Mouse (Mus musculus) ES-CJ7 (cell line): ENCODE results near the gene Ceacam20.
"Not testable (repeated sequence)": the region's sequence is repeated elsewhere in the genome, so short reads cannot be mapped to it uniquely, and the experiment has no call there.

Source experiments
- DNase-seq: peaks from one replicate; pipeline ENCODE4 v3.0.0; 2011; ENCODE audit warnings: low read depth, low spot score

Ceacam20 gene

GRCm38 (mm10) chr7:19948956-19949355 is 16.3 kb upstream of the Ceacam20 start:
- no peak for DNase-seq

- no peak for DNase-seq
These were observed 15.2 kb upstream of the Ceacam20 start for GRCm38 (mm10) chr7:19949996-19950395.

DNA sequence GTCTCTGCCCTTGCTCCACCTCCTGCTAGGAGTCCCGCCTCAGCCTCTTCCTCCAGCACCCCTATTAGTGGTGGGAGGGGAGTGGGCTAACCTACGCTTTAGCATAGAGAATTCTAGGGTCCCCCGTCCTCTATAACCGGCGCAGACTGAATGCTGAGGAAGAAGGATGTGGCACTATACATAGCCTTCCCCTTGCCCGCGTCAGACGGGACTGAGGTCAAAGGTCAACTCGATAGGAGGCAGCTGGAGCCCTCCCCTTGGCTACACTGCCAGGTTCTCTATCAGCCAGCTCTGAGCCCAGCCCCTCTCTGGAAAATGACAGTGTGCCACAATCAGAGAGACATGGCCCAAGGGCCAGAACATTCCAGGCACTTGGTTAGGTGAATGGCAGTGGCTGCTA is 14.6 kb upstream of the Ceacam20 start, which contains the start of gene Igsf23:
Gene Igsf23, minus strand, starts transcription at position 168 of the 400 bp plus-strand sequence.
- DNase-seq: peak; percentile 37

- DNase-seq: no peak
These were observed 12.8 kb upstream of the Ceacam20 start for GRCm38 (mm10) chr7:19952320-19952986.

DNA sequence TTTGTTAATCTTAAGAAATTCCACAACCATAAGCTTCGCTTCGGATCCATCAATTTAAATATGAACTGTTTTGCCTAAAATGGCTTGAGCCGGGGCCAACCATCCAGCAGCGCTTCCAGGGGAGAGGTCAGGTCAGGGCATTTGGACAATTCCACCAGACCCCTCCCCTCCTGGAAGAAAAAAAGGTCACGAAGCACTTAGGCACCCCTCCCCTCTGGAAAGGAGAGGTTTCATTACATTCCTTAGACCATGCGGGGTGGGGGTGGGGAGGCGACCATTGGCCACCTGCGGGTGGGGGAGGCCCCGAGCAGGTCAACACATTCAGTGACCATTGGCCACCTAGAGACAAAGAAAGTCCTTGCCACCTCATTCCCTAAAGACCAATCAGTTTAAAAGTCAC is 12.2 kb upstream of the Ceacam20 start:
- DNase-seq: no peak

DNA sequence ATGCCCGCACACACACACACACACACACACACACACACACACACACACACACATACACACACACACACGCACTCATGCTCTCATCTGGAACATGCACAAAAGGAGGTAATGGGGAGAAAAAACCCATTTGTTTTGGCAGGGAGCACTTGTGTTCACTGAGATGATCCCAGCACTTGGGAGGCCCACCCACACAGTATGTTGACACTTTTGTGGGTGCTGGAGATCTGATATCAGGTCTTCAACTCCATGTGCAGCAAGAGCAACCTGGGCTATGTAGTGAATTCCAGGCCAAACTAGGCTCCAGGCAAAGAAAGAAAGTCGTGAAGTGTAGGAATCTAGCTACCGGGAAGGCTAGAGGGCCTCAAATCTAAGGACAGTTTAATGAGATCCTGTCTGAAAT is 9.4 kb upstream of the Ceacam20 start:
- no peak for DNase-seq

DNA sequence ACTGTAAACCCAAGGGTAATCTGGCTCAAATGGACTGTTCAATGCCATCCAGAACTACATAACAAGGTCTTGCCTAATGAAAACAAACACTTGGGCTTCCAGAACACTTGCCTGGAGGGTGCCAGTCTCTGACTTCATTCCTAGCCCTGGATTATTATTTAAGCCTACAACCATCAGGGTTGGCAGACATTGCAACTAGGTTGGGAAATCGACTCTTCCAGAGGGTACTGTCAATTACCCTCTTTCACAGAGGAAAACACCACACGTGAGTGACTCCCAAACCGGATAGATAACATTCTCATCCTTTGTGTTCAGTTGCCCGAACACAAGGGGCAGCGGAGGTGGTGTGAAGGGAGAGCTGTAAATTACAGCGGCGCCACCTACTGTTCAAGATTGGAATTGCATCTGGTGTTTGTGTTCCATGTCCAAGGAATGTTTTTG is 8.9 kb upstream of the Ceacam20 start:
- peak; percentile 86 for DNase-seq

- DNase-seq: no peak
These were observed 2.8 kb upstream of the Ceacam20 start for GRCm38 (mm10) chr7:19962423-19962822.

DNA sequence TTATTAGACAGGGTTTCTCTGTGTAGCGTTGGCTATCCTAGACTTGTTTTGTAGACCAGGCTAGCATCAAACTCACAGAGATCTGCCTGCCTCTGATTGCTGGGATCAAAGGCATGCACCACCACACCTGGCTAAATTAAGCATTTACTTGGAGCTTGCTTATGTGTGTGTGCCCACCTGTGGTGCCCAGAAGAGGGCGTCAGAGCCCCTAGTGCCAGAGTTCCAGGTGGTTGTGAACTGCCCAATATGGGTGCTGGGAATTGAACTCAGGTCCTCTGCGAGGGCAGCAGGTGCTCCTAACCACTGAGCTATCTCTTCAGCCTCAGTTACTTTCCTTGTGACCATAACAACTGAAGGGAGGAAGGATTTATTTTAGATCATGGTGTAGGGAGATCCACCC is 3.9 kb downstream of the Ceacam20 start:
- DNase-seq: no peak

GRCm38 (mm10) chr7:19969541-19970090 is 4.4 kb downstream of the Ceacam20 start:
- DNase-seq: peak; percentile 57

DNA sequence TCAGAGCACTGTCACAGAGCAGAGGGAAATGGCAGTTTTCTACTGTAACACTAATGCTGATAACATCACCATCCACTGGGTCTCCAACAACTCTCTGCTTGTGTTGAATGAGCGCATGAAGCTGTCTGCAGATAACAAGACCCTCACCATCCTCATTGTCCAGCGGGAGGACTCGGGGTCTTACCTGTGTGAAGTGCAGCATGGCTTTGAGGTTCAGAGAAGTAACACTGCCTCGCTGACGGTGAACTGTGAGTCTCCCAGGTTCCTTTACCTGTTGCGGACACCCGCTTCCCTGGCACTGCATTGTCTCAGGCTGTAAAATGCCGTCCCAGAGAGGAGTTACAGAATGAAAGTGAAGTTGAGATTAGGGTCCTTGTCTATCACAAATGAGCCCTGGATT is 5.0 kb downstream of the Ceacam20 start:
- DNase-seq: no peak

GRCm38 (mm10) chr7:19971516-19971915 is 6.3 kb downstream of the Ceacam20 start:
- no peak for DNase-seq

- DNase-seq: not testable (repeated sequence)
These were observed 26.0 kb downstream of the Ceacam20 start, which contains the start of gene Nlrp9b for GRCm38 (mm10) chr7:19991165-19991564. TSS of gene Nlrp9b (plus strand) at chr7:19991465.

DNA sequence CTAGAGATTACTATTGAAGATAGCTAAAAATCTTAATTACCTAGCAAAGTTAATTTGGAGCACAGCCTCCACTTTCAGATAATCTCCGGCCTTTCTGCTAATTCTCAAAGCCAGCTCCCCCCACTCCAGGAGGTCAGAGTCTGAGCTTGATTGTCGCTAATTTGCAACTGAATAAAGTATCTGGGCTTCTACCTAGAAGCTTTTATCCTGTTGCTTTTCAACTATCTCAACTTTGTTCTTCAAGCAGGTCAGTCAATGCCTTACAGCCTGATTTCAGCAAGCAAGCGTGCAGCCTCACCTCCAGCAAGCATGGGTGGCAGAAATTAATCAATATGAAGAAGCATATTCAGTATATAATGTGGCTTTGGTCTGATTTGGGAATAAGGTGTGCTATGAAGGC is 31.5 kb downstream of the Ceacam20 start:
- peak; percentile 53 for DNase-seq

DNA sequence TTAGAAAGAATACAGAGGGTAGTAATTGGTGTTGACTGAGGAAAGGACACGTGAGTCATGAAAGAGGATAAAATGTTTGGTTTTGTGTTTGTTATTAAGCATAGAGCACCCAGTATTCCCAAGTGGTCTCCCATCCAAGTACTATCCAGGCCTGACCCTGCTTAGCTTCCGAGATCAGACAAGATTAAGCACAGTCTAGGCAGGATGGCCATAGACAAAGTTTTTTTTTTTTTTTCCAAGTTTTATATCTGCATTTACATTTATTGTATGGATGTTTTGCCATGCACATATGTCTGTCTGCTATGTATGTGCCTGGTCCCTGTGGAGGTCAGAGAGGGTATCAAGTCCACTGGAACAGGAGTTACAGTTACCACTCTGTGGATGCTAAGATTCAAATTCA is 44.8 kb downstream of the Ceacam20 start:
- DNase-seq: no peak
